Mouse (Mus musculus) colon, adult 2 months (tissue): Measurements from ENCODE around the gene Ptgfrn. TPM values are rescaled to one million over a fixed set of nuclear protein-coding genes. Genes with fewer than 3 reads are reported as not detected.

ENCODE experiments used
- polyA plus RNA-seq: library from polyadenylated mRNA; depleted of rRNA; stranded (reverse); fragments of >200 nt; gene quantifications from 2 replicates; pipeline ENCODE4 v1.2.3, GENCODE M21; 2012; rRNA removed

The Ptgfrn gene
- polyA plus RNA-seq = 35.1 and 38.2 TPM in 2 replicates

DNA sequence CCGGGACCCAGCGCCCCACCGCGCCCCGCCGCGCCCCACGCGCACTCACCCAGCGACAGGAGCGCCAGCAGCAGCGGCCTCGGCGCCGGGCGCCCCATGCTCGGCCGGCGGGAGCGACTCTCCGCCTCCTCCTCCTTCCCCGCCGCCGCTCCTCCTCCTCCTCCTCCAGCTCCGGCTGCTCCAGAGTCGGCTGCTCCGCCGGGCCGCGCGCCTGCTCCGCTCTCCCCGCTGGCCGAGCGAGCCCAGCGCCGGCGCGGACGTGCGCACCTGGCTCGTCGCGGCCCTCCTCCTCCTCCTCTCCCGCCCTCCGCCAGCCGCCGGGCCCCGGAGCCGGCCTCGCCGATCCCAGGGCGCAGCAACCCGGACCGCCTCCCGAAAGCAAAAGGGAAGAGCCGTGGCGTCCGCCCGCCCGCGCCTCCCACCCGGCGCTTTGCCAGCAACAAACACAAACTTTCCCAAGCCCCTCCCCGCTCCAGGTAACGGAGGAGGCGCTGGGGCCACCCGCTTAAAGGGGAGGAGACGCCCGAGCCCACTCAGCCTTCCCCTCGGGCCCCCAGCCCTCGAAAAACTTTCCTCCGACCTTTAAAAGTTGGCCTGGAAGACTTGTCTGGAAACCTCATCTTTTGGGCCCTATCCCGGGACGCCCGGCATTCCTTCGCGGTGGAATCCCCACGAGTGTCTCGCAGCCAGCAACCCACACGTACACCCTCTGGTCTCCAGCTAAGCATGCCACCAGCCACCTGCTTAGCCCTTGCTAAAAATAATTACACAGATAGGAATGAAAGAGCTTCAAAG is at the start of gene Ptgfrn:
TSS of gene Ptgfrn (minus strand) at position 236 of the 795 bp plus-strand sequence.

DNA sequence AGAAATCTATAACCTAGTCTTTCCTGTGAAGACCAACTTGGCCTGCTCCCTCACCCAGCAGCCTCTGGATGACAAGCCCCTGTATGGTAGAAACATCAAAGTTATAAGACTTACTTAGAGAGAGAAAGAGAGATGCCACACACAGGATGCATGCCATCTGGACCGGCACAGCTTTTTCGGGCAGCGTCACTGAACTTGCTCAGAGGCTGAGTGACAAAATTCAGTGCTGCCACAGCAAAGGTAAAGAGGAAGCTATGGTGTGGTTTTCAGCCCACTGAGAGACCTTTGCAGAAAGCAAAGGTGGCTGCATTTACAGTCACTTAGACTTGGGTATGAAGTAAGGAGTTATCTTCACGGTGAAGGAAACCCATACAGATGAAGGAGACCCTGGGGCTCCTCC is 80.7 kb downstream of the Ptgfrn start, which contains the start of gene Cd101:
TSS of gene Cd101 (minus strand) at position 218 of the 400 bp plus-strand sequence.

Other genes starting within 250 kb of the Ptgfrn start
- gene Trim45, start 188.1 kb downstream of the Ptgfrn start, polyA plus RNA-seq = 2.3 and 2.6 TPM in 2 replicates
- 2.4 and 2.8 TPM in 2 replicates for gene Ttf2, start 140.6 kb downstream of the Ptgfrn start, polyA plus RNA-seq
- 0.19 and 0.26 TPM in 2 replicates for gene Cd101, start 80.7 kb downstream of the Ptgfrn start, polyA plus RNA-seq
- gene Cd2, start 177.7 kb upstream of the Ptgfrn start, polyA plus RNA-seq = 1.2 and 1.4 TPM in 2 replicates